Mouse (Mus musculus) kidney, postnatal 14 days (tissue): ENCODE measurements at regions not wholly inside any gene's neighbourhood (a gene's known extent, or its start where the extent isn't known, plus 50 kb on each side); places are given as distances from the start of the nearest gene placed in this dataset.

Experiments
- DNase-seq: peaks from one replicate; pipeline ENCODE4 v3.0.0; 2022; ENCODE audit warnings: mixed read lengths

DNA sequence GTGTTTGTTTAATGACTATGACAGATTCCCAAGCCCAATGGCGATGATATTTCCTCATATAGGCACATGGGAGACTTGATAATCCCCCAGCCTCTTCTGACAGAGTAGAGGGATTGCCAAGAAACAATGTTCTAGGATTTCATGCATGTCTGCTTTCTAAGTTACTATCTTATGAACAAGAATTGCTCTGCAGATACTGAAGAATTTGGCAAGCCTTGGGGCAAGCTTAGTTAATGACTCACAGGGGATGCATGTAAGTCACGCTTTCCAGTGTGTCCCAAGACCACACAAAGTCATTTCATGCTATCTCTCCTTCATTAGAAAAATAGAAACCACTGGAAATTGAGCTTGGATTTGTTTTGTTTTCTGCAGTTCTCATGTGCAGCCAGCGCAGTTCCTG lies 376.2 kb downstream of the Dcdc2c start:
- no peak for DNase-seq

DNA sequence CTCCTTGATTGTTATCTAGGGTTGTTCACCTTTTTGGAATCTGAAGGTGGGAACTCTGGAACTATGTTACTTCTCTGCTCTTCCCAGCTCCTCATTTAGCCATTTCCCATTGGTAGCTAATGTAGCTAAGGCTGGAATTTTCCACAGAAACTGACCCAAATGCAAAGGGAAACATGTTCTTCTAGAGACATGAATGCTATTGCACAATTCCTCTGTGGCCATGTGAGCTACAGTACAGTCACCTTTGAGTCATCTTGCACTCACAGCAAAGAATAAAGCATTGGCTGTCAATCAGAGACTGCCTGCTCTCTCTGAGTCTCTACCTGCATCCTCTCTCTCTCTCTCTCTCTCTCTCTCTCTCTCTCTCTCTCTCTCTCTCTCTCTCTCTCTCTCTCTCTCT lies 378.1 kb downstream of the Dcdc2c start:
- DNase-seq, result no peak

DNA sequence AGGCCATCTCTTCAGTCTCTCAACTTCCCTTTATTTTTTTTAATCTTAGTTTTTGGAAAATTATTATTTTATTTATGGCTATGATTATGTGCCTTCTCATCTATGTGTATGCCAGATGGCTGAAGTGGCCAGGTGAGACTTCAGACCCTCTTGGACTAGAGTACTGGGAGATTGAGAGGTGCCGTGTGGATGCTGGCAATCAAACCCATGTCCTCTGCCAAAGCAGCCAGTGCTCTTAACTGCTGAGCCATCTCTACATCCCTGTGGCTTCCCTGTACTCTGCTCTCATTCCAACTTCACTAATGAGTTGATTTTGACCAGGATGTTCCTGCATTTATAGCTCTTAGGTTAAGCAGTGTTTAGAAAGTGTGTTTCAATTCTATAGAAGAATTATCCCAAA lies 393.4 kb downstream of the Dcdc2c start:
- DNase-seq, result no peak

DNA sequence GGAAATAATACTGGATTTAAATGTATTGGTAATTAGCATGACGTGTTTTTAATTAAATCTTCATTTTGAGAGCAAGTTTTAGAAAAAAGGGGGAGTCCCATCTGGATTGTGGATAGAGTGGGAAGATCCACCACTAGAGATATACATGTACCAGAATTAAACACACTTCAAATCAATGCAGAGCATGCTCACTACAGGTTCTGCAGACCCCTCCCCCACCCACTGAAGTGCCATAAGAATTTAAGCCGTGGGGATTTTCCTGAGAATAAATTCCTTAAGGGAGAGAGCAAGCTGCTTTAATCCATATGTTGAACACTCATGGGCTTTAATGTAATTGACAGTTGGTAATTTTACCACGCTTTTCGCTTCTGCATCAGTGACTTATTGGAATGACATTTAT lies 401.4 kb downstream of the Dcdc2c start:
- no peak for DNase-seq

DNA sequence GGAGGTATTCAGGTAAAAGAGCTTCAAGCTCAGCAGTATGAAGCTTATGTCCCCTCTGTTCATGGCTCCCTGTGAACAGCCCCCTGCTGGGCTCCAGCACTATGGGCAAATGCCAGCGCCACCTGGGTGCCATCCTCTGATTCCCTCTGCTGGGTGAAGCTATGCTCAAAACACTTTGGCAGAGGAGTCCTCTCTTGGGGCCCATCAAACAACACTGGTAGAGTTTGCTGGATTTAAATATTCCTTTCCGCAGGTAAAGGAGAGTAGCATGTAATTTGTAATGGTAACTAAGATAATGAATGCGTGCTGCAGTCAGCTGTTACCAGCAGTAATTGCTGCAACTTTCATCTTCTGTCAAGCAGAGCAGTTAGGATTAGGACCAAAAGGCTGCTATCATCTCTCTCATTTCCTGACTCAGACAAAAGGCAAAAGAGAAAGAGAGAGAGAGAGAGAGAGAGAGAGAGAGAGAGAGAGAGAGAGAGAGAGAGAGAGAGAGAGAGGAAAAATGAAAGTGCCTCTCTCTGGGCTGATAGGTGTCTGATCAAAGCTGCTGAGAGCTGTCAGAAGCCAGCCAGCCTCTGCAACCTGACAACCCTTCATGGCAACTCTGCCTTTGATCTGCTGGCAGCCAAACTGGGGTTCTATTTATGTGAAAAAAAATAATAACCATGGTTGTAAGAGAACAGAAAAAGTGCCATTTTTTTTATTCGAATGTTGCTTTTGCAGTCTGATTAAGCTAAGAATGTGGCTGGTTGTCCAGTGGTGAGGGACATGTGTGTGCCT lies 416.2 kb downstream of the Dcdc2c start:
- DNase-seq, result no peak

DNA sequence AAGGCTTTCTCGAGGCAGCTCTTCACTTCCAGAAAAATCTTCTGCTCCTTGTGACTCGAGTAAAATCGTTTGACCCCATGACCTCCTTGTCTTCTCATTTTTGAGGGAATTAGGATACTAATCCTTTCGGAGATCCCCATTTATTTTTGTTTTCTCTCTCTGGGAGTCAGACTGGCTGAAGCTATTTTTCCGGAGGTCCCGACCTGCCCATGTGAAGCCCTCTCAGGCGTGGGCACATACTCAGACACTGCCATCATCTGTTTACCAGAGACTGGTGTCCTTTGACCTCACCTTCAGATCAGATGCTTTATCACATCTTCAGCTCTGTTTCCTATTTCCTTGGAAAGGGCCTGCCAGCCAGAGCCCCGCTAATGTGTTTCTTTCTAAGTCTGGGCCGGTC lies 429.4 kb downstream of the Dcdc2c start:
- no peak for DNase-seq

DNA sequence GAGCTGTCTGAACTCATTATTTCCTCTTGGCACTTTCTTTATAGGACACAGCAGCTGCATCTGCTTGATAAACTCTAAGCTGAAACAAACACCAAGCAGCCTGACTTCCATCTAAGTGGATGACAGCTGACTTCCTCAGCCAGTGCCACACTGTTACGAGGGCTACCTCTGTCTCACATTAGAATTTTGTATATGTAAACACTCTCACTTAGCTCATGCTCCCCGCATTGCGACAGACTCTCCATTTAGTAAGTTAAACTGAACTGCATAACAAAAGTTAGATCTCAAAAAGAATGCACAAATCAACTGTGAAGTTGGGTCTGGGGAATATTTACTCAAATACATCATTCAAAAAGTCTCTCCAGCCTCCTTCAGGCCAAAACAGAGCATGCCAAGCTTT lies 432.1 kb downstream of the Dcdc2c start:
- no peak for DNase-seq

DNA sequence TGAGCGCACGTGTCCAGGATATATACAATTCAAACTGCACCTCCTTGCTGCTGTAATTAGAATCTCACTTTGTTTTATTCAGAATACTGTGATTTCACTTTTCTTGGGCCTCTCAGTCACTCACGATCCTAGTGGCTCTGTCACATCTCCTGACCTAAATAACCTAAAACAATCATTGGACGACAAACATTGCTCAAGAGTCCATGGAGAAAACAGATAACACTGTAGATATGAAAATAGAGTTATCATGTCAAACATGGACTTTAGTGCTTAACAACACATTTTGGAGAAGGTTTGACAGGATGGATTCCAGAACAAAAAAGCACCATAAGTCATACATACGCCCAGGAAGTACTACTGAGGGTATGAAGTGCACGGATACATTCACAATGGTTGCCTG lies 461.5 kb downstream of the Dcdc2c start:
- no peak for DNase-seq

DNA sequence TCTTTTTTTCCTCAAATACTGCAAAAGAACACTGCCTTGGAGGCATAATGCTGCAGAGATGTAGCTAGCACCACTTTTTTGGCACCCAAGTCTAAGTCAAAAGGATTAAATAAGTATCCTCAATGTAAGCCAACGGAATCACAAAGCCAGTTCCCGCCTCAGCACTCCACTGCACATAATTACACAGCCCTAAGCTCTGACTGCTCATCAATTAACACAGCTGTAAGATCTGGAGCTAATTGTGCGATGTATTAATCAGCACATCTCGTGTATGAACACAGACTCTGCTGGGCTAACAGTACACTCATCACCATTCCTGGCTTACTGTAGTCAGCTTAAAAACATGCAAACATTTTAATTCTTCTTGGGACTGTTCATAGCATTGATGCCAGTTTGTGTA lies 466.7 kb downstream of the Dcdc2c start:
- DNase-seq, result no peak

DNA sequence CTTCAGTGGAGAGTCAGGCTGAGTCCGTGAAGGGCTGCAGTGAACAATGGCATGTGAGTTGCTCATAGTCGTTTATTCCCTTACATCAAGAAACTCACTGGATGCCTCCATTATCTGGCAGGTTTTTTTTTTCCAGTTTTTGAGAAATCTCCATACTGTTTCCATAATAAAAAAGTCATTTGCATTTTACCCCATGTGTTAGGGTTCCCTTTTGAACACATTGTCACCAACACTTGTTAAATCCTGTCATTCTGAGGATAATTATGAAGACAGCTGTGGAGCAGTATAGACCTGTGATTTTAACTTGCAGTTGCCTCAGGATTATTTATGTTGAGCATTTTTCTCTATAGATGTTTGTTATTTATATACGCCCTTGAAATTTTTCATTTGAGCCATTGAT lies 475.6 kb downstream of the Dcdc2c start:
- no peak for DNase-seq

DNA sequence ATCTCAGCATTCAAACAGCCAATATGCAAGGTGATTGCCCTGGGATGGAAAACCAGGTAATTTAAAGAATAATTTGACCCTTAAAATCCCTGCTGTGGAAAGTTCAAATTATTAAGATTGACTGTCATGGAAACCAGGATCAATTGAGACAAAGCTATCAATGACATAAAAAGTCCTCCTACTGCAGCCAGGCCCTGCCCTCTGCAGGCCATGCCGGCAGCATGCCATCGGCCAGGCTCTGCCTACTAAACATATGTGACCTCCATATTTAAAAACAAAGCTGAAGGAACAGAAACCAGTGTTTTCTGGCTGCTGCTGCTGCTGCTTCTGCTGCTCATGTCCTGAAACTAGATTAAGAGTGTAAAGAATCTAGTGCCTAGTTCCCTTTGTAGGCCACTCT lies 483.6 kb downstream of the Dcdc2c start:
- DNase-seq, result no peak

DNA sequence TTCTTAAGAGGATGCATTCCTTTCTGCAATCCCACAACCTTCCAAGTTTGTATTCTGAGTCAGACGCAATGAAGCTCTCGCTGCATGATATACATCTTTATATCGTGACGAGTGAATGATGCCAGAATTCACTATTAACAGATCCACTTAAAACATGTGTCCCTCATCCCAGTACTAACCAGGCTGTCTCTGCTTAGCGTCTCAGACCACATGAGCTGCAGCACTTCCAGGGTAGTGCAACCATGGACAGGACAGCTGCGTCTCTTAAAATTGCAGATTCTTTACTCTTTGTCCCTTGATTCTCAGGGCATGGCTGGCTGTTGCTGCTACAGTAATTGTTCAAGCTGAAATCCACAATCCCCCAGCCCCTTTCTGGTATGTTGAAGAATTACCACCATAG lies 491.9 kb downstream of the Dcdc2c start:
- no peak for DNase-seq

DNA sequence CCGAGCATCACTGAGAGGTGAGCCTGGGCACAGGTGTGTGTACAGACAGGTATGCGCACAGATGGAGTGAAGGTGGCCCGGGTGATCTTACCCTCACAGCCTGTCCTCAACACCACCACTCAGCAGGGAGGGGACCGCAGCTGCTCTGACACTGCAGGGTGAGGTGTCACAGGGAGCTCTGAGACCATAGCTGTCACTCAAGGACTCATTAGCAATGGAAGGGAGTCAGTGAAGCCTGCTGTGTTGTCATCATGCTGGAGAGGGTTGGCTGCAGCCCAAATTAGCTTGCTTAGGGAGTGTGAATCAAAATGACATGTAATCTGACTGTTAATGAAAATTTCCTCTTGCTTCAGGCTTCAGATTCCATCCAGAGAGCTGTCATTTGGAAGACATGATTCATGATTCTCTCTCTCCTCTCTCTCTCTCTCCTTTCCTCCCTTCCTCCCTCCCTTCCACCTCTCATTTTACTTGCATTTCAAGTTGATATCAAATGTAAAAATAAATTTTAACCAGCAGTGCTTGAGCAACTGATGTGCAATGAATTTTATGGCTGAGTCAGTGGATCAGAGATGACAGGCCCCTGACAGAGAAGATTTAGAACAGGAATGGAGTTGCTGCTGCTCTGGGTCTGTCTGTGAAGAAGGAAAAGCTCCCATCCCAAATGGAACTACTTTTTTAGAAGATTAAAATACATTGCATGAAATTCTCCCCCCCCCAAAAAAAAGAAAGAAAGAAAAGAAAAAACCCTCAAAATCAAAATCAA lies 496.5 kb downstream of the Dcdc2c start:
- peak; percentile 43 for DNase-seq

DNA sequence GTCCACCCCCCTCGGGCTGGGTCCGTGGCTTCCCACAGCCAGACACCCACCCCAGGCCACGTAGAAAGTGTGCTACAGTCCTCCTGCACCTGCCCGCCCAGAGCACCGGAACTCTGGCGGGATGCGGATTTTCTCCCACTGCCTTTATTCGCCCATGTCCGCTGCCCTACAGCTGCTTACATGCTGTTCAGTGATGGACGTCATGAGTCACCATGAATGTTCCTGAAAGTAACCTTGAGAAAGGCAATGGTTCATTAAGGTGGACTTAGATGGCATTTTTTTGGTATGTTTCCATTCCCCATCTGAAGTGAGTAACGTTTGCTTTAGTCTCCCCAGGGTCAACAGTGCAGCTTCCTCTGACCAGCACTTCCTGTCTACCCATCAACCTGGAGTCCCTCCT lies 497.8 kb downstream of the Dcdc2c start:
- DNase-seq, result no peak

DNA sequence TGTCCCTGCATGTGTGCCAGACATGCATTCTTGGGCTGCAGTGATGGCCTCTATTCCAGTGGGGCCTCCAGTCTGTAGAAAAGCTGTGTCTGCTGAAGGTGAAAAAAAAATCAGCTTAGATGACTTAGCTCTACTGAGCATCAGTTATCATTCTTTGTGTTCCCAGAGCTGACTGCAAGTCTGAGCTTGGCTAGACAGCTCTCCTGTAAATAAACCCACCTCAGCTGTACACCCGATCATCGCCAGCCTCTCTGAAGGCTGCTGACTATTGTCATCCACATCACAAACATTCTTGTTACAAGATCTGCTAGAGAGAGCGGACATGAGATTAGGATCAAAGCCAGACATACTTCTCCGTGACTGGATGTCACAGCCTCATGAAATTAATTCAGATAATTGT lies 504.2 kb downstream of the Dcdc2c start:
- DNase-seq, result no peak

DNA sequence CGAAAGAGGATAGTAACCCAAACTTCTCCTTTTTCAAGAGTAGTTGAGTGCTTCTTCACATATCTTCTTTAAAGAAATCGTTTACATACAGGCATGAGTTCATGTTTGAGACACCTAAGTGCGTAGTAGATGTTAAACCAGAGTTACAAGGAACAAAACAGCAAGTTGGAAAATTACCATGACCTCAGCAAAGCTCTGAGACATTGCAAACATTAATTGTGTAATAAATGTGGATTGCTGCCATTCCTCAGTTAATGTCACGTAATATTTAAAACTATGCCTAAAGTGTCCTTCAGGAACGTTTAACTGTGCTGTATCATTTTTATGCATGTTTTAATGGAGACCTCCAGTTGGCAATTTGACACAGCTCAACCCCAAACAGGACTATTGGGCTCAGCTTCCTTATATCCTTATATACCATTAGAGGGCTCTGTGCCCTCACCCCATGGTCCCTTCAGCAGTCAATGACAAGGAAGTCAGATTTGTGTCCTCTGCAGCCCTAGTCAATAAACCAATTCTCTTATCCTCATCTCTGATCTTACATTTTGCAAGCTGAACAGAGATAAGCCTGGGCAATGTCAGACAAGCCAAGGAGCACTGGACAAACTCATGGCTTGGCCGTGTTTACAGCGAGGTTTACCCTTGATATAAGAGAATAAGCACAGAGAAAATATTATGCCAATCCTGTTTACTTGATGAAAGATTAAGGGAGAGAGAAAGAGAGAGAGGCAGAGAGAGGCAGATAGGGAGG lies 513.9 kb downstream of the Dcdc2c start:
- DNase-seq, result no peak

DNA sequence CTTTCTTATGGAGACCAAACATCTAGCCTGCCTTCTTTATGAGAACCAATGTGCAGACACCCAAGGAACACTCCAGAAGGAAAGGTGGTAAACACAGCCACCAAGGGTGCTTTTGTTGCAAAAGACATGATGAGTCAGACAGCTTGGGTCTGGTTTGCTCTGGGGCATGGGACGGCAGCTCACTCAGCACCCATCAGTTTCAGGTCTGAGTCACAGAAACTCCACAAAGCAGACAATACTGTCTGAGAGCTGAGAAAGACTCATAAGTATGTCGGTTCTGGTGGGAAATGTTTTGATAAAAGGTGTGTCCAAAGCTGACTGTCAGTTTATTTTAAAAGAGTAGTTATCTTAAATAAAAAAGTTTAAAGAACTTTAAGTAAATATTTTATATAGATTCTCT lies 553.0 kb downstream of the Dcdc2c start:
- no peak for DNase-seq

DNA sequence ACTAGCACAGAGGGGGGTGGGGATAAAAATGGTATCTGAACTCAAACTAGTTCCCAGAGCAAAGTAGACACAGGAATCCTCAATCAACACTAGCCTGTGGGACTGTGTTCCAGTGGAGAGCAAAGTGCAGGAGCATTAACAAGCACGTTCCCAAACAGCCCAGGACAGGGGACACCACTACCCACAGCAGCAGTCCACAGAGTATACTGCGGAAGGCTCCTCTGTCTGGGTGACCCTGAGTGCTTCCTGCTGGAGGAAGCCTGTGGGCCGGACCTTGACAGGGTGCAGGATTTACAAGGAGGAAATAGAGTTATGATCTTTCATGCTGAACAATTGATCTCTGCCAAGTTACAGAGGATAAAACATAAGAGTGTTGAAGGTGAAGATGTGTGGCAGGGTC lies 560.0 kb downstream of the Dcdc2c start:
- DNase-seq, result peak; percentile 26

DNA sequence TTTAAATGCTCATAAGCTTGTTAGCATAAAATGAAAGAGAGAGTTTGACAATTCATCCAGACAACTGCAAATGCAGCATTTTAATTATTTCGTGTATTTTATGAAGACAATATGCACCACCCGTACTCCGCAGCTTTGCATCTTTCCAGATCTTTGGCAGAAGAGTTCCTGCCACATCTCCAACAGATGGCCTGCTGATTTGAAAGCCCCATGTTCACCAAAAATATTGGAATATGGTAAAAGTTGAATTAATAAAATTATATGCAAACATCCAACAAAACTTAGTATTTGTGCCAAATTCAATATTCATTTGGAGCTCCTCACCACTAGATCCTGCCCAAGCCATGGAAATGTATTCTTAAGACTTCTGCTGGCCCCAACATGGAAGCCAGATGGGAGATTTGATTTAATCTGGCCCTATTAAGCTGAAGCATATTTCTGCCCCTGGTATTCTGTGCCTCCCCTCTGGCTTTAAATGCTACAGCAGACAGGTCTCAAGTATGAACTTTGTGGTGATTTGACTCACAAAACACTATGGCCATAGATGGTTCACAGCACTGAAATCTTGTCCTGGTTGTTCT lies 567.8 kb downstream of the Dcdc2c start:
- no peak for DNase-seq

DNA sequence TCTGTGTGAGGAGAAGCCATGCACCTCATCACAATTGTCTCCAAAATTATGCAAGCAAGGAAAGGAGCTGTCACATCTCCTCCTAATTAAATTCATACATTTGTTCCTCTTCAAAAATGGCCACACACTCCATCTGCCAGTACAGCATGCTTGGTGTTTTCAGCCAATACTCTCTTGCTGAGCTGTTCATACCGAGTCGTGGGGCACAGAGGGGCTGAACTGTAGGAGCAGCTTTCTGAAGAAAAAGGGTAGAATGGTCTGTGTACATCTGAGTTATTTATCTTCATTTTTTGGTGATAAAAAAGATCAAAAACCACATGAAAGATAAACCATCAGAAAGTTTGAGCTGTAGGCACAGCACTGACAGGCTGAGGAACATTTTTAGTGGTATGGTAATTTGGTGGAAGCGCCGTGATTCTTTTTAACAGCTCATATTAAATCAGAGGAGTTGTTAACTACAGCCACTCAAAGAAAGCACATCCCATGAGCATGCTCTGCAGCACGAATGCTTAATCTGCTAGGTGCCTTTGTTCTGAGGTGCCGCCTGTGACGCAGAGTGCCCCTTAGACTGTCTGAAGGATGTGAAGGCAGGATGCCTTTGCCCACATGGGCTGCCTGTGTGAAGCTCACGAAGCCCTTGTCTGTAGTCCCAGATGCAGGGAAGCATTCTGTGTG lies 573.8 kb downstream of the Dcdc2c start:
- DNase-seq, result no peak

DNA sequence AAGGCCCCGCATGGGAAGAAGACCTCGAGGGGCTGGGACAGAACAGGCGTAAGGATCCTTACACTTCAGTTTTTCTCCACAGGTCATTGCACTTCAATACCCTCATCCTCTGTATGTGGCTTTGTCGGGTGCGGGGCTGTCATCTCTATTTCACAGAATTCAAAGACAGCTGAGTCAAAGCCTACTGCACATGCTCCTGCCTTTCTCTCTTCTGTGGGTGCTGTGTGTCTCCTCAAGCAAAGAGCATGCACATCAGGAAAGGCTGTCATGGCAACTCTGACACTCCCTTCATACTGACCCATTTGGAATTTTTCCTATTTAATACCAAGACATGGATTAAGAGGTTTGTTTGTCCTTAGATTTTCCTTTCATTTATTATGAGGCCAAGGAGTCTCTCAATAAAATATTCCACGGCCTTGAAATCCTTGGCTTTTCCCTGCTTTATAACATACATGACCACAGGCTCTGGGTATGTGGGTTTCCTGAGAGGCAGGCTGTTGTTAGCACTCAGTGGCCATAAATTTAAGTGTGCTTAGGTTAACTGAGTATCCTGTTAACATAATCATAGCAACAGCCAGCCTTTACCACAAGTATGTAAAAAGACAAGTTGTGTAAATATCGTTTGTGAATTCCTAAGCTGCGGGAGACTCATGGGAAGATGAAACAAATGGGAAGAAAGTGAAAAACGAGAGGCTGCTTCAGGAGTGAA lies 574.5 kb downstream of the Dcdc2c start:
- no peak for DNase-seq

DNA sequence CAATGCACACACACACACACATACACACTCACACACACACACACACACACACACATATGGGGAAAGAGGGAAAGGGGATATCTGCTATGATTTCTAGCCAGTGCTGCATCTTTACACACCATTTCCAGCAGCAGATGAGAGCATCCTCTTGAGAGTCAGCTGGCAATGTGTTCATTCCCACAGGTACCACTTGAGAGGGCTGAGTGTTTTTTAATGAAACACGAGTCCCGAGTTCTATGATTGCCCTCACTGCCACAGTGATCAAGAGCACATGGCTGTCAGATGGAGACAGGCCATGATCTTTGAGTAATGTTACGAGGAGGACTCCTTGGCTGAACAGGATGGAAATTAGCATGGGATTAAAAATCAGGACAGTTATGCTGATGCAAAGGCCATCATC lies 589.3 kb downstream of the Dcdc2c start:
- DNase-seq, result no peak
